Mouse (Mus musculus) liver, postnatal 0 days (tissue): ENCODE data around the gene Otos.

Experiments
- CTCF ChIP-seq: sonication (generic); IDR thresholded peaks from 2 replicates; pipeline ENCODE4 v1.5.1; 2016; ENCODE audit warnings: antibody characterized with exemption, low read depth
- EP300 ChIP-seq: IDR thresholded peaks from 2 replicates; pipeline ENCODE4 v1.6.1; 2016; ENCODE audit warnings: antibody characterized with exemption, low read depth, mild to moderate bottlenecking

GRCm38 (mm10) chr1:92671326-92671725, 22.7 kb upstream of the Otos start:
- TF ChIP-seq CTCF (no peak), EP300 (no peak)
